Mouse (Mus musculus) CH12.LX (cell line): ENCODE data around the gene Fam187a. TPM values are rescaled to one million over a fixed set of nuclear protein-coding genes. Genes with fewer than 3 reads are reported as not detected.

Source experiments
- DNase-seq: peaks from one replicate; pipeline ENCODE4 v3.0.0-alpha.2; 2013; ENCODE audit errors: extremely low read depth
- H3K27ac ChIP-seq: 2 replicates; pipeline ENCODE4 v1.5.1; 2012; ENCODE audit warnings: low read depth, mild to moderate bottlenecking, control low read depth, moderate library complexity; ENCODE audit not compliant: insufficient read depth
- H3K27me3 ChIP-seq: replicated peaks from 2 replicates; pipeline ENCODE3; 2012; ENCODE audit warnings: inconsistent platforms
- H3K36me3 ChIP-seq, 2 experiments: replicated peaks in 1 of 2; 2 replicates each; pipeline versions ENCODE3 to v1.6.1; 2012; ENCODE audit warnings: inconsistent platforms in 1 of 2, low read length in 1 of 2, mild to moderate bottlenecking in 1 of 2, mixed read lengths in 1 of 2, moderate library complexity in 1 of 2; ENCODE audit not compliant: control insufficient read depth in 1 of 2, insufficient read depth in 1 of 2
- H3K4me1 ChIP-seq, 2 experiments: 2 replicates each; pipeline ENCODE4 v1.6.1; 2012; ENCODE audit warnings: inconsistent platforms in 1 of 2, moderate library complexity in 1 of 2; ENCODE audit not compliant: insufficient read depth in 2 of 2, control insufficient read depth in 1 of 2
- H3K4me2 ChIP-seq: 2 replicates; pipeline ENCODE4 v1.6.1; 2012; ENCODE audit warnings: low read depth, mild to moderate bottlenecking, control low read depth; ENCODE audit not compliant: poor library complexity, insufficient read depth, severe bottlenecking
- H3K4me3 ChIP-seq, 3 experiments: fragments of 150-350 bp in 1 of 3; sonication (generic) in 1 of 3; replicated peaks in 1 of 3; 2 replicates each; pipeline versions ENCODE3 to v1.5.1; 2011 to 2012; ENCODE audit warnings: low read depth in 2 of 3, low read length in 2 of 3, mild to moderate bottlenecking in 2 of 3, moderate library complexity in 2 of 3, control low read depth in 1 of 3, improper control_type of control experiment in 1 of 3, inconsistent platforms in 1 of 3, mixed read lengths in 1 of 3; ENCODE audit not compliant: poor library complexity in 1 of 3
- H3K79me2 ChIP-seq: replicated peaks from 2 replicates; pipeline ENCODE4 v1.6.1; 2012; ENCODE audit warnings: mild to moderate bottlenecking, moderate library complexity; ENCODE audit not compliant: control insufficient read depth, poor library complexity, insufficient read depth, severe bottlenecking; ENCODE audit errors: extremely low read depth
- H3K9ac ChIP-seq: 2 replicates; pipeline ENCODE4 v1.6.1; 2012; ENCODE audit warnings: low read depth, mild to moderate bottlenecking, control low read depth, moderate library complexity; ENCODE audit not compliant: insufficient read depth
- H3K9me3 ChIP-seq: replicated peaks from 2 replicates; pipeline ENCODE3; 2012; ENCODE audit warnings: low read length, inconsistent platforms, mixed read lengths
- BHLHE40 ChIP-seq: IDR thresholded peaks from 2 replicates; pipeline ENCODE4 v1.6.1; 2011; ENCODE audit warnings: mild to moderate bottlenecking, low read depth, low read length, improper control_type of control experiment
- CHD1 ChIP-seq: IDR thresholded peaks from 2 replicates; pipeline ENCODE4 v1.6.1; 2012; ENCODE audit warnings: low read depth, low read length, improper control_type of control experiment, inconsistent platforms
- CHD2 ChIP-seq: IDR thresholded peaks from 2 replicates; pipeline ENCODE4 v1.6.1; 2011; ENCODE audit warnings: low read length, improper control_type of control experiment
- CTCF ChIP-seq, 2 experiments: IDR thresholded peaks in 1 of 2; conservative IDR thresholded peaks in 1 of 2; 2 replicates each; pipeline ENCODE4 v1.5.1; 2011 to 2012; ENCODE audit warnings: low read depth in 2 of 2, low read length in 2 of 2, improper control_type of control experiment in 1 of 2, inconsistent platforms in 1 of 2, mild to moderate bottlenecking in 1 of 2, moderate library complexity in 1 of 2
- ELF1 ChIP-seq: IDR thresholded peaks from 2 replicates; pipeline ENCODE4 v1.6.1; 2014; ENCODE audit warnings: low read depth, mild to moderate bottlenecking, inconsistent platforms, low read length, improper control_type of control experiment
- EP300 ChIP-seq: IDR thresholded peaks from 2 replicates; pipeline ENCODE4 v1.6.1; 2011; ENCODE audit warnings: low read length, improper control_type of control experiment
- ETS1 ChIP-seq: conservative IDR thresholded peaks from 2 replicates; pipeline ENCODE4 v1.6.1; 2012; ENCODE audit warnings: low read depth, mild to moderate bottlenecking, inconsistent platforms, low read length, improper control_type of control experiment, moderate library complexity
- IRF4 ChIP-seq: IDR thresholded peaks from 2 replicates; pipeline ENCODE4 v1.6.1; 2014; ENCODE audit warnings: low read depth, mild to moderate bottlenecking, inconsistent platforms, low read length, improper control_type of control experiment
- JUN ChIP-seq: IDR thresholded peaks from 2 replicates; pipeline ENCODE4 v1.6.1; 2011; ENCODE audit warnings: low read depth, mild to moderate bottlenecking, low read length, improper control_type of control experiment, moderate library complexity; ENCODE audit not compliant: insufficient read depth
- JUND ChIP-seq: conservative IDR thresholded peaks from 2 replicates; pipeline ENCODE4 v1.6.1; 2011; ENCODE audit warnings: low read depth, low read length, improper control_type of control experiment
- MAFK ChIP-seq: IDR thresholded peaks from 2 replicates; pipeline ENCODE4 v1.6.1; 2011; ENCODE audit warnings: low read length, improper control_type of control experiment; ENCODE audit not compliant: insufficient replicate concordance
- MAX ChIP-seq: IDR thresholded peaks from 2 replicates; pipeline ENCODE4 v1.6.1; 2011; ENCODE audit warnings: low read length, improper control_type of control experiment
- MEF2A ChIP-seq: IDR thresholded peaks from 2 replicates; pipeline ENCODE4 v1.6.1; 2014; ENCODE audit warnings: low read depth, mild to moderate bottlenecking, inconsistent platforms, low read length, improper control_type of control experiment, borderline replicate concordance
- MYC ChIP-seq: IDR thresholded peaks from 2 replicates; pipeline ENCODE4 v1.6.1; 2011; ENCODE audit warnings: low read depth, mild to moderate bottlenecking, improper control_type of control experiment, low read length
- NELFE ChIP-seq: IDR thresholded peaks from 2 replicates; pipeline ENCODE4 v1.6.1; 2011; ENCODE audit warnings: low read depth, low read length, improper control_type of control experiment
- NRF1 ChIP-seq: IDR thresholded peaks from 2 replicates; pipeline ENCODE4 v1.6.1; 2014; ENCODE audit warnings: low read depth, mild to moderate bottlenecking, inconsistent platforms, low read length, improper control_type of control experiment, moderate library complexity
- POLR2A ChIP-seq: IDR thresholded peaks from 2 replicates; pipeline ENCODE4 v1.6.1; 2011; ENCODE audit warnings: low read depth, mild to moderate bottlenecking, improper control_type of control experiment, low read length
- POLR2AphosphoS2 ChIP-seq: IDR thresholded peaks from 2 replicates; pipeline ENCODE4 v1.6.1; 2011; ENCODE audit warnings: low read depth, low read length, improper control_type of control experiment
- RAD21 ChIP-seq: IDR thresholded peaks from 2 replicates; pipeline ENCODE4 v1.6.1; 2011; ENCODE audit warnings: low read depth, mild to moderate bottlenecking, low read length, improper control_type of control experiment, moderate library complexity
- RCOR1 ChIP-seq: conservative IDR thresholded peaks from 2 replicates; pipeline ENCODE4 v1.6.1; 2012; ENCODE audit warnings: low read depth, mild to moderate bottlenecking, inconsistent platforms, low read length, improper control_type of control experiment
- SIN3A ChIP-seq: IDR thresholded peaks from 2 replicates; pipeline ENCODE4 v1.6.1; 2012; ENCODE audit warnings: low read length, improper control_type of control experiment, inconsistent platforms
- TBP ChIP-seq: conservative IDR thresholded peaks from 2 replicates; pipeline ENCODE4 v1.6.1; 2011; ENCODE audit warnings: low read depth, low read length, improper control_type of control experiment
- USF1 ChIP-seq: IDR thresholded peaks from 2 replicates; pipeline ENCODE4 v1.6.1; 2014; ENCODE audit warnings: low read depth, mild to moderate bottlenecking, inconsistent platforms, low read length, improper control_type of control experiment
- USF2 ChIP-seq: conservative IDR thresholded peaks from 2 replicates; pipeline ENCODE4 v1.6.1; 2011; ENCODE audit warnings: low read depth, low read length, improper control_type of control experiment
- dilution Hi-C: fragments of 300-500 bp; cut with MboI; formaldehyde crosslinking; loops from 2 replicates; pipeline ENCODE4 v1.14.3; 2020; ENCODE audit warnings: low sequenced_read_pairs; ENCODE audit not compliant: extremely low pct_unique_long_range_greater_than_20kb, extremely low pct_ligation_motif_present
- in situ Hi-C: fragments of 300-500 bp; cut with MboI; formaldehyde crosslinking; loops from 3 replicates; pipeline ENCODE4 v1.14.3; 2019; ENCODE audit warnings: low sequenced_read_pairs, low pct_ligation_motif_present, low pct_unique_long_range_greater_than_20kb, mixed read lengths
- polyA plus RNA-seq: library from polyadenylated mRNA; unstranded; fragments of >175 nt; gene quantifications from 2 replicates; pipeline ENCODE4 v1.2.1, GENCODE M21; 2012; ENCODE audit warnings: low read depth; ENCODE audit not compliant: insufficient read length
- total RNA-seq, 2 experiments: library from RNA; depleted of rRNA; stranded (reverse); fragments of 300-350 nt in 1 of 2; fragments of >200 nt in 1 of 2; gene quantifications; 2 replicates each; pipeline ENCODE4 v1.2.3; 2012 to 2014

Gene Fam187a
- total and polyA plus RNA-seq, 3 experiments: not detected

DNA sequence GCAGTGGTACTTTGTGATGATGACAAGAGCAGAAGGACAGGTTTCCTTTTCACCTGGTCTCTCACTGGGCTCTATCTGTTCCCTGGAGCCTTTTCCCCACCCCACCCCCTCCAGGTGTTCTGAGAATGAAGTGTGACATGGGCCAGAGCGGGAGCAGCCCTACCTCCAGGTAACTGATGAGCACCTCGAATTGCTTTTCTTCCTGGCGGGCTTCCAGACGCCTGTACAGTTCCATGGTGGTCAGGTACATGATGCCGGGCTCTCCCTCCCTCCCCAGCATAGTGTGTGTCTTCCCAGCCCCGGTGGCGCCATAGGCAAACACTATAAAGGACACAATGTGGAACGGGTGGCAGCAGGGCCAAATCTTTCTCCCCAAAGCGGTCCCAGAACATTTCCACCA is 30.4 kb downstream of the Fam187a start:
- Histone ChIP-seq H3K9ac (no peak overlapping the region), H3K4me2 (no peak overlapping the region), H3K4me3 (no peak overlapping the region), H3K36me3 (peaks cover 56 to 77% of the 10 kb centered on the region in 2 experiments), H3K27me3 (no peaks in the 10 kb centered on the region), H3K9me3 (no peaks in the 10 kb centered on the region), H3K4me1 (peaks cover 2 to 23% of the 10 kb centered on the region in 2 experiments; a peak in 3 of 4 replicates), H3K79me2 (peaks cover 47% of the 10 kb centered on the region), H3K27ac (no peak overlapping the region)
- no peak for TF ChIP-seq IRF4
- TF ChIP-seq NELFE: no peak
- TF ChIP-seq EP300: no peak
- TF ChIP-seq JUN: no peak
- TF ChIP-seq MAFK: no peak
- no peak for TF ChIP-seq NRF1
- TF ChIP-seq ELF1: no peak
- no peak for TF ChIP-seq MAX
- TF ChIP-seq MEF2A: no peak
- no peak for TF ChIP-seq RAD21
- TF ChIP-seq USF1: no peak
- in situ Hi-C loops: no loop called here
- DNase-seq: no peak
- dilution Hi-C loops: no loop called here

- dilution Hi-C loops (no loop called here), in situ Hi-C loops (no loop called here)
Measured at GRCm38 (mm10) chr11:102918077-102918476, 33.1 kb downstream of the Fam187a start.

More at GRCm38 (mm10) chr11:102918077-102918476, 33.1 kb downstream of the Fam187a start:
- peaks cover 34 to 71% of the 10 kb centered on the region in 2 experiments for H3K36me3 ChIP-seq
- H3K79me2 ChIP-seq: peaks cover 74% of the 10 kb centered on the region
- no peak overlapping the region for H3K9ac ChIP-seq
- peaks cover 13 to 50% of the 10 kb centered on the region in 2 experiments for H3K4me1 ChIP-seq
- no peaks in the 10 kb centered on the region for H3K9me3 ChIP-seq
- TF ChIP-seq USF2 (no peak), MEF2A (no peak), NRF1 (no peak), ETS1 (no peak), USF1 (no peak), SIN3A (no peak), MYC (no peak), CHD1 (no peak), TBP (no peak), POLR2A (no peak), CHD2 (no peak), JUND (no peak), ELF1 (no peak), POLR2AphosphoS2 (no peak), RCOR1 (no peak), IRF4 (no peak), MAX (no peak), BHLHE40 (no peak), CTCF (conservative IDR thresholded peaks at IDR 0.05 in 1 of 2, IDR thresholded peaks at IDR 0.05 in 1 of 2; ENCODE audit: low read depth in 2 of 2, low read length in 2 of 2) (no peak), JUN (no peak)
- no peak overlapping the region for H3K4me2 ChIP-seq
- DNase-seq: no peak
- H3K27ac ChIP-seq: no peak overlapping the region
- no peaks in the 10 kb centered on the region for H3K27me3 ChIP-seq
- H3K4me3 ChIP-seq: no peak overlapping the region
